Mouse (Mus musculus) cerebellum, adult 2 months (tissue): ENCODE data around the gene Dvl1.

Source experiments
- CTCF ChIP-seq: fragments of 200-500 bp; IDR thresholded peaks from 2 replicates; pipeline ENCODE4 v1.5.1; 2011; ENCODE audit warnings: low read depth, mild to moderate bottlenecking, control low read depth, low read length, moderate library complexity, borderline replicate concordance; ENCODE audit not compliant: insufficient read depth
- POLR2A ChIP-seq: fragments of 200-500 bp; IDR thresholded peaks from 2 replicates; pipeline ENCODE4 v1.6.1; 2011; ENCODE audit warnings: low read length, control low read depth, borderline replicate concordance; ENCODE audit not compliant: insufficient read depth

- no peak for TF ChIP-seq POLR2A
- no peak for TF ChIP-seq CTCF
Measured at GRCm38 (mm10) chr4:155898318-155898717, 51.1 kb downstream of the Dvl1 start.
